Comparison of ENCODE assay signal across 23 mouse cellular contexts in genomic region chr5:67029946-67030345, GRCm38 (mm10).
"Had no signal": no experiment of that assay in that cellular context is flagged by ENCODE, and none has a peak within 500 bp of the region (broad histone marks: within the 10 kb centered on the region; RNA-seq: fewer than 3 reads in every experiment).

No protein-coding gene starts in this region.

- H3K4me1 ChIP-seq: heart, embryonic 12.5 days; intestine, embryonic 15.5 days; liver, embryonic 12.5 days had no signal

- H3K4me2 ChIP-seq: heart, embryonic 12.5 days; hindbrain, embryonic 13.5 days; hindbrain, embryonic 15.5 days; intestine, embryonic 15.5 days; limb, embryonic 12.5 days; liver, embryonic 12.5 days had no signal

- H3K9me3 ChIP-seq: heart, embryonic 12.5 days; hindbrain, embryonic 13.5 days; hindbrain, embryonic 15.5 days; intestine, embryonic 15.5 days; limb, embryonic 10.5 days; limb, embryonic 12.5 days; liver, embryonic 12.5 days had no signal

- H3K9ac ChIP-seq: heart, embryonic 12.5 days; hindbrain, embryonic 13.5 days; hindbrain, embryonic 15.5 days; intestine, embryonic 15.5 days; limb, embryonic 12.5 days; liver, embryonic 12.5 days; liver, embryonic 14.5 days had no signal

- H3K27me3 ChIP-seq: hindbrain, embryonic 13.5 days; hindbrain, embryonic 15.5 days; intestine, embryonic 15.5 days; limb, embryonic 12.5 days; liver, embryonic 12.5 days had no signal

- DNase-seq: gastrocnemius, adult 2 months; gastrocnemius, postnatal 10 days; gastrocnemius, postnatal 25 days; heart, postnatal 10 days; heart, postnatal 4 days; kidney, adult 18-20 months; kidney, adult 8-10 months; kidney, postnatal 10 days; kidney, postnatal 25 days; kidney, postnatal 4 days; liver had no signal

- H3K4me3 ChIP-seq: gastrocnemius, adult 2 months; heart, embryonic 12.5 days; hindbrain, embryonic 13.5 days; hindbrain, embryonic 15.5 days; intestine, embryonic 15.5 days; layer of hippocampus, adult 2 months; left cerebral cortex, adult 2 months; limb, embryonic 10.5 days; limb, embryonic 12.5 days; liver, embryonic 12.5 days had no signal

- H3K36me3 ChIP-seq: intestine, embryonic 15.5 days; liver, embryonic 12.5 days had no signal

- H3K27ac ChIP-seq: gastrocnemius, adult 2 months; hindbrain, embryonic 13.5 days; hindbrain, embryonic 15.5 days; intestine, embryonic 15.5 days; layer of hippocampus, adult 2 months; left cerebral cortex, adult 2 months; limb, embryonic 10.5 days; limb, embryonic 12.5 days; liver, embryonic 12.5 days; liver, embryonic 14.5 days had no signal

- ATAC-seq: inflammation-experienced regulatory T-cells, adult 6 months; intestine, embryonic 15.5 days; intestine, postnatal 0 days; liver, embryonic 12.5 days had no signal
